In genomic region chr5:113989437-113990024, GRCm38 (mm10) we compare ENCODE assay signal across 14 mouse cellular contexts. TPM values are rescaled to one million over a fixed set of nuclear protein-coding genes. Genes with fewer than 3 reads are reported as not detected.
DNase-seq lines count a peak whose midpoint lies in the region; TF ChIP-seq lines count a peak whose summit lies in the region.
"Had no signal": no experiment of that assay in that cellular context is flagged by ENCODE, and none has a peak within 500 bp of the region (broad histone marks: within the 10 kb centered on the region; RNA-seq: fewer than 3 reads in every experiment).

No protein-coding gene starts in this region.

- 60% methylated on average over 20 of the region's 20 CpGs for WGBS in heart, adult 2 months
- 45% methylated on average over 20 of the region's 20 CpGs for WGBS in small intestine, adult 2 months

- H3K36me3 ChIP-seq in heart, adult 2 months (ENCODE audit: control insufficient read depth, insufficient read depth, low read length), result peaks cover 6% of the 10 kb centered on the region
- H3K36me3 ChIP-seq in small intestine, adult 2 months (ENCODE audit: control insufficient read depth, insufficient read depth, low read length), result 0 out of 2 replicates have a peak, but pooled peaks cover 1% of the 10 kb centered on the region

- peak overlapping the region; percentile 21 for H3K27ac ChIP-seq in heart, adult 2 months
- H3K27ac ChIP-seq in small intestine, adult 2 months (ENCODE audit: insufficient read depth, low read depth, low read length), result peak overlapping the region; percentile 47
- H3K27ac ChIP-seq: macrophage; neural tube, embryonic 12.5 days; stomach, embryonic 15.5 days had no signal

- H3K9ac ChIP-seq in heart, adult 2 months (ENCODE audit: low read depth, low read length), result no peak overlapping the region
- H3K9ac ChIP-seq: neural tube, embryonic 12.5 days; stomach, embryonic 15.5 days had no signal

- peaks cover 31% of the 10 kb centered on the region for H3K4me1 ChIP-seq in heart, adult 2 months (ENCODE audit: control insufficient read depth, insufficient read depth, low read length)
- H3K4me1 ChIP-seq in small intestine, adult 2 months (ENCODE audit: control insufficient read depth, insufficient read depth, insufficient read length, low read length), result peaks cover 31% of the 10 kb centered on the region

- no peak for TF ChIP-seq CTCF in heart, adult 2 months (IDR thresholded peaks at IDR 0.05)
- no peak for TF ChIP-seq CTCF in small intestine, adult 2 months (IDR thresholded peaks at IDR 0.05; ENCODE audit: extremely low read depth, insufficient read length, insufficient replicate concordance, low read depth, low read length)

- no peak overlapping the region for H3K4me3 ChIP-seq in heart, adult 2 months
- peak overlapping the region; percentile 2; the same call in 1 of the 2 replicates for H3K4me3 ChIP-seq in small intestine, adult 2 months (ENCODE audit: low read depth, low read length)
- H3K4me3 ChIP-seq: neural tube, embryonic 12.5 days; stomach, embryonic 15.5 days had no signal

- intact Hi-C loops in heart, adult 2 months (cut with DNase I), result loop anchor here (5.0 kb wide), 2 partner anchors 63 to 217 kb away; partner anchors contain the start of genes Iscu and Sart3
- intact Hi-C loops in heart, postnatal 25 days (cut with DNase I), result loop anchor here (2.0 kb wide), 1 partner anchor 15 kb away; no protein-coding TSS in a partner anchor

- H3K79me2 ChIP-seq in heart, adult 2 months (replicated peaks; ENCODE audit: control insufficient read depth, insufficient read depth, low read length), result peaks cover 2% of the 10 kb centered on the region

- DNase-seq in heart, adult 2 months, result peak in 1 of 2 experiments; percentile 33
- no peak for DNase-seq in heart, postnatal 25 days (ENCODE audit: low spot score)
- DNase-seq in adipocyte (ENCODE audit: low spot score), result peak; percentile 29
- DNase-seq in liver, result peak; percentile 86
- no peak for DNase-seq in cerebellum, postnatal 25 days
- DNase-seq in frontal cortex, postnatal 25 days (ENCODE audit: low spot score in 2 of 2), result no peak
- DNase-seq in ovary, postnatal 10 days (ENCODE audit: low spot score), result no peak
- DNase-seq: gastrocnemius, postnatal 25 days; layer of hippocampus, postnatal 36 days had no signal

- no peaks in the 10 kb centered on the region for H3K27me3 ChIP-seq in heart, adult 2 months (ENCODE audit: control insufficient read depth, insufficient read depth, low read length)
- H3K27me3 ChIP-seq in small intestine, adult 2 months (ENCODE audit: control insufficient read depth, insufficient read depth, low read length), result no peaks in the 10 kb centered on the region
- H3K27me3 ChIP-seq: CH12.LX; neural tube, embryonic 12.5 days; stomach, embryonic 15.5 days had no signal

- no peak for TF ChIP-seq POLR2A in heart, adult 2 months (IDR thresholded peaks at IDR 0.05; ENCODE audit: insufficient read depth, low read depth, low read length)
- no peak for TF ChIP-seq POLR2A in small intestine, adult 2 months (IDR thresholded peaks at IDR 0.05; ENCODE audit: low read depth, low read length)

- no peak for TF ChIP-seq EP300 in heart, adult 2 months (IDR thresholded peaks at IDR 0.05; ENCODE audit: insufficient read depth, low read depth, low read length)

RNA-seq across cellular contexts. Expression of gene Ssh1, which starts 4.2 kb away (rescaled TPM):
- total RNA-seq in heart, adult 2 months (2021), result 10 to 100 TPM; 13.4 to 15.2 TPM
- 7.4 and 9.8 TPM in 2 replicates for polyA plus RNA-seq in heart, adult 2 months (2012; rRNA removed)
- total RNA-seq in heart, postnatal 25 days (2021), result 10 to 100 TPM; 13.4 to 16.9 TPM
- 6.7 and 11.3 TPM in 2 replicates for polyA plus RNA-seq in small intestine, adult 2 months (2012; rRNA removed)

RNA-seq across cellular contexts. Expression of gene Dao, which starts 14.0 kb away (rescaled TPM):
- total RNA-seq in heart, adult 2 months (2021), result not detected
- polyA plus RNA-seq in heart, adult 2 months (2012; rRNA removed), result not detected in 2 replicates
- total RNA-seq in heart, postnatal 25 days (2021), result not detected
- polyA plus RNA-seq in small intestine, adult 2 months (2012; rRNA removed), result 11.9 and 16.8 TPM in 2 replicates
- total RNA-seq: gastrocnemius, postnatal 25 days had no signal
- polyA plus RNA-seq: macrophage; neural tube, embryonic 12.5 days had no signal

Comparison
In these comparisons a context has a peak if more than half of its experiments do, and no peak if none do; other contexts are left out.
1. DNase-seq: peak in adipocyte (single experiment) and liver (single experiment); none in heart, postnatal 25 days (single experiment), cerebellum, postnatal 25 days (0 of 2), frontal cortex, postnatal 25 days (0 of 2) and ovary, postnatal 10 days (single experiment).